Mouse (Mus musculus): Measurements from ENCODE around the gene Gm20716.

Gene Gm20716

DNA sequence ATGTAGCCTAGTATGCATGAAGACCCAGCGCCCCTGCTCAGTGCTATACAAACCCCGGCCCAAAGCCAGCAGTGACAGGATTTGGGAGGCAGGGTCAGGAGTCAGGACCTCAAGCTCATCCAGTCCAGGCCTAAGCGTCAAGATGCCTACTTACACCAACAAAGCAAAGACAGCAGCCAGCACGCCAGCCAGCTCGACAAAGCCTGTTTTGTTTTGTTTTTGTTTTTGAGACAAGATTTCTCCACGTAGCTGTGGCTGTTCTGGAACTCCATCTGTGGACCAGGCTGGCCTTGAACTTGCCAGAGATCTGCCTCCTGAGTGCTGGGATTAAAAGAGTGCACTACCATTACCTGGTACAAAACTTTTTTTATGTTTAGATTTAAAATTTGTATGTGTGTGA lies 6.8 kb downstream of the Gm20716 start:
- no peak for DNase-seq

DNA sequence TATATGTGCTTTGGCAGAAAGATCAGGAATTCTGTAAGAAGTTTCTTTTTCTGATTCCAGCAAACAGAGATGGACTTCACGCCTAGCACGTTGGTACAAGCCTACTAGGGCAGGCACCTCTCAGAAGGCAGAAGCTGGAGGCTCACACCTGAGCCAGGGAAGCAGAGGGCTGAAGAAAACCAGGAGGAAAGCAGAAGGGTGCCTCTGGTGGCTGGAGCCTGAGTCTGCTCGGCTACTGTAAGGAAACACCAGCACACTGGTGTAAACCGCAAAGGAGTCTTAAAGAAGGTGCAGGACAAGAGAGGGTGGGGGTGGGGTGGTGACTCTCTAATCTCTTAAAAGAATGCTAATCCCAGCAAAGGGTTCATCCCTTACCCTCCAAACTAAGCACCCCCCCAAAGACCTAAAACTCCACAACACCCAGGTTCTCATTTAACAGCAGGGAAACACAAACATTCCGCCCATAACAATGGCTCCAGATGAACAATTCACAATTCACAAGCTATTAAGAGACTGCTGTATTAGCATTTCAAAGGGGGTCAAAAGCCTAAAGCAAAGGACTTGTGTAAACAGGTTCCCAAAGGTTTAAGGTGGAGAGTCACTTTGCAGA lies 16.3 kb downstream of the Gm20716 start:
- DNase-seq, result no peak

DNA sequence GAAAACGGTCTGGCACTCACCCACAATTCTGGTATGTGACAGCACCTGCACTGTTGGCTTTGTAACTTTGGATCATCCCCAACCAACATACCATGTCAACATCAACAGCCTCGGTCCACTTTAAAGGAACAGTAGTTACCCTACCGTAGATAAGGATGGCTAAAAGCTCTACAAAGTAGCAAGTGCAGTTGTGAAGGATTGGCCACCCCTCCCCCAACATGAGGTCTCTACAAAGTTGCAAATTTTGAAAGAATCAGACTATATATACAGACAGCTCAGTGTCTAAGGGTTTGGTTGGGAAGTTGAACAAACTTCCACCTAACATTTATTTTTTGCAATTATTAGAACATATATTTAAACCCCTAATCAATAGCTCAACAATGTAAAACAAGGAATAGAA lies 22.3 kb downstream of the Gm20716 start:
- DNase-seq, result peak in 1 of 2 experiments; percentile 7

DNA sequence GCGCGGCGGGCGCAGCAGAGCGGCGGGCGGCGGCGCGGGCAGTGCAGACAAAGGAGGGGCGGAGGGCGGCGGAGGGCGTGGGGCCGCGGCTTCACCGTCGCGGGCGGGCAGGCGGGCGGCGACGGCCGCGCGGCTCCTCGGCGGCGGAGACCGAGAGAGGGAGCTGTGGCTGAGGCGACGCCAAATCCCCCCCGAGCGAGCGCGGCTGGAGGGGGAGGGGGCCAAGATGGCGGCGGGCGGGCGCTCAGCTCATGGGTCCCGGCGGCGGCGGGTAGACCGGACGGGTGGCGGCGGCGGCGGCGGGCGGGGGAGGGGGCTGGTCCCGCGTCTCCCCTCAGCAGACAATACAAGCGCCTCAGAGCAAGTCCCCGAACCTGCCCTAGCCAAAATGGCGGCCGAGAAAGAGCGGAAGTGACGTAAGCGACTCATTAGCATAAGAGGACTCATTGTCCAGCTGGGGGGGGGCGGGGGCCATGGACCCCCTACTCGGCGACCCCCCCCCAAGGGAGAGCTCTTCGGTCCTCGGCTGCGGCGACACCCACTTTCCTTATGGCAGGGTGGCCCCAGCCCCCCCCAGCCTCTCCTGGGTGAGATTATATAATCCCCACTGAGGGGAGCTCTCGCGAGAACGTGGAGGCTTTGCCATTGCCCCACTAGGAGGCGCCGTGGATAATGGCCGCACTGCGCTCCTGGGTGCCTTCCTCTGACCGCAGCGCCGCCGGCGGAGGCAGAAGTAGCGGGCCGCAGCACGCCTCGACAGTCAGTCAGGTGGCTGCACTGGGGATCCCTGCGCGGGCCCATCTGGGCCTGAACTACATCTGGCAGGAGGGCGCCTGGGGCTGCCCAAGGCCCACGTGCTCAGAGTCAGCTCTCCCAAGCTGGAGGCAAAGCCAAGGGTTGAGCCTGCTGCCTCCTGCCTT lies 23.2 kb downstream of the Gm20716 start, which contains the start of gene Adnp:
Gene Adnp (minus strand): TSS at position 388 of the 920 bp plus-strand sequence.
- DNase-seq, result peak; percentile 95 to 99

DNA sequence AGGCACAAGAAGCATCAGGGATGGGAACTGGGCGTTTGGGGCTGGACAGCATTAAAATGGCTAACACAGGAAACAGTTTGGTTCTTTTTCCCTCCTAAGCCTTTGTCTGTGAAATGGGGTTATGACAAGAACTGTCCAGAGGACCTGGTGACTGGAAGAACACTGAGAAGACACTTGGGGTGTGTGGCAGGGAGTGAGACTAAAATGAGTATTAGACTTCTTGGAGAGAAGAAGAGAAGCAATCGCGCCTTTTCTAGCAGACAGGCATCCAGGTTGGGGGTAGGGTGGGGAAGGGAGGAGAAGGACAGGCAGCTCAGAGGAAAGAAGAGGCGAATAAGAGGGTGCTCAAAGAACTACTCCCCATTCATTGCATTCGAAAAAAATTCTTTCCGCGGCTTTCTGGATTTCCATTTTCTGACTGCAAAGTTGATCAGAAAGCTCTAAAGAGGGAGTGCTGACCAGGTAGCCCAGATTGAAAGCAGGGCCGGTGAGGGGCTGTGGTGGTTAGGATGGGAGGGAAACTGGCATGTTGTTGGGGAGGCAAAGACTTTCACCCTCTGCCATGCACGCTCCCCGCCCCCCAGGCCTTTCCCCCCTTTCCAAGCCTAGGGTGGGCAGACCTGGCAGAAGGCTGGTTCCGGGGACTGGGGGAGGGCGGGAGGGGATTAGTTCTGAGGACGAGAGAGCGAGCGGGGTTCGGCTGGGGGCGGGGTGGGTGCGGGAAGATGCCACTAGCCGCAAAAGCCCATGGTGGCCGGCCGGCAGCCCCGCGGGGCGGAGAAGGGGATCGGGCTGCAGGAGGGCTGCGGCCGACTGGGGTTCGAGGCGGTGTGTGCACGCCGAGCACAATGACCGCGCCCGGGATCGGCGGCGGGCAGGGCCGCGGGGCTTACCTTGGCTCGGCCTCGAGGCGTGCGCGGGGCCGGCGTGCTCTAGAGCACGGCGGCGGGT lies 24.2 kb downstream of the Gm20716 start:
- peak; percentile 13 to 58 for DNase-seq

DNA sequence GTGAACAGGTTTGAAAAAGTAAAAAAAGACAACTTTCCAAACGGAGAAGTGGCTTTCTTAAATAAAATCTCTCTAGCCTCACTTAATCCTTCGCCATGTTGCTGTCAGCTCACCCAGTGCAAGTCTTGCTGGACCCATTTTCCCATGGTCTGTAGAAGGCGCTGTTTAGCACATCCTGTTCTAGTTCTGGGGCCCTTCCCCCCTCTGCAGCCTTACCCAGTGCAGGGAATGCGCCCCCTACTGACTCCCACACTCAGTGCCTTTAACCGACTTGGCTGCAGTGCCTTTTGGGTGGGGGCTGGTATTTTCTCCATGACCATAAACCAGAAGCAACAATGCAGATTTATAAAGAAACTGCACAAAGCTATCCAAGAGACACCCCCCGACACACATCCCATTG lies 24.9 kb downstream of the Gm20716 start:
- peak; percentile 93 to 95 for DNase-seq

DNA sequence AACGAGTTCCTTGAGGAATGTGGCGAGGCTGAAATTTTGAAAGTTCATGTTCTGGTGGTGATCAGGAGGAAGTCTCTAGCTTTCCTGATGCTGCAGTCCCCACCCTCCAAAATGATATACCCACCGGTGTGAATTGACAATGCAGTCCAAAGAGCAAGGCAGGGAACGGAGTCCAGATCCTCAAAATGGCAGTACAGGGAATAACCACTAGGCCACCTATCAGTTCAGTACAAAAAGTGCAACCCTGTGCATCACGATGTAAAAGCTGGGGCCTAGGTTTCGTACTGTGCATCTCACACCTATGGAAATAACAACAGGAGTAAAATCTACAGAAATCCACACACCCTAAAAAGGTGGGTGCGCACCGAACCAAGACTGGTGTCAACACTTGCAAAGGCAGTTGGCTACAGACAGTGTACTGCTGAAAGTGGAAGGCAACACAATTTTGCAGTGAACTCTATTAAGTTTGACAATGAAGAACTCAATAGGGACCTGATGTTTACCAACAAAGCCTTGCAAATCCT lies 25.6 kb downstream of the Gm20716 start:
- no peak for DNase-seq

DNA sequence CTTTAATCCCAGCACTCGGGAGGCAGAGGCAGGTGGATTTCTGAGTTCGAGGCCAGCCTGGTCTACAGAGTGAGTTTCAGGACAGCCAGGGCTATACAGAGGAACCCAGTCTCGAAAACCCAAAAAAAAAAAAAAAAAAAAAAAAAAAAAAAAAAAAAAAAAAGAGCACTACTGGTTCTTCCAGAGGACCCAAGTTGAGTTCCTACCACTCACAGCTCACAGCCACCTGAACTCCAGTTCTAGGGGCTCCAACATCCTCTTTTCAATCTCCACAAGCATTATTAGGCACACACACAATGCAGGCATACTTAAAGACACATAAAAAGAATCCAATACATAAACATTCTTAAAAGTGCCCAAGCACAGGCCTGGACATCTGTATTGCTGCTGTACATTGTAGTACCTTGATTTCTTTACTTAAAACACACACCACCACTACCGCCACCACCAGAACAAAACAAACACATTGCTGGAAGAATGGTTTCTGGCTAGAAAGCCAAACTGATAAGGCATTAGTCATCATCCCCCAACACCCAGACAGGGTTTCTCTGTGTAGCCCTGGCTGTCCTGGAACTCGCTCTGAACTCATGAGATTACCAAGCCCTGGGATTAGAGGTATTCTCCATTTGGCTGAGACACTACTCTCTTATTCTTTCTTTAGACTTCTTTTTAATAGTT lies 30.0 kb downstream of the Gm20716 start:
- DNase-seq, result no peak

DNA sequence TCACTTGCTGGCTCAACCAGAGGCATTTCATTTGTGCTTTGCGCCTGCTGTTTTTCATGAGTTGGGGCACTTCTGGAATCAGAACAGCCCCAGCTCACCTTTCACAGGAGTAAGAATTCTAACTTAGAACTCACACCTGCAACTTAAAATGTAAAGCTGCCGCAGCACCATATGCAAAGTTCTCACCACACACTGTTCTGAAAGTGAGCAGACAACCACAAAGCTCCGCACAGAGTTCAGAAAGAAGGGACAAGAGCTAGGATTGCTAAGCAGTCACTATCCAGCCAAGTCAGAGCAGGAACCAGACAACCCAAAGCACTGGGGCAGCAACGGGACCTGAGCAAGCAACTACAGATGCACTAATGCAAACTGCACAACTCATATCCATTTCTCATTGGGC lies 30.7 kb downstream of the Gm20716 start:
- DNase-seq, result peak in 1 of 2 experiments; percentile 35

DNA sequence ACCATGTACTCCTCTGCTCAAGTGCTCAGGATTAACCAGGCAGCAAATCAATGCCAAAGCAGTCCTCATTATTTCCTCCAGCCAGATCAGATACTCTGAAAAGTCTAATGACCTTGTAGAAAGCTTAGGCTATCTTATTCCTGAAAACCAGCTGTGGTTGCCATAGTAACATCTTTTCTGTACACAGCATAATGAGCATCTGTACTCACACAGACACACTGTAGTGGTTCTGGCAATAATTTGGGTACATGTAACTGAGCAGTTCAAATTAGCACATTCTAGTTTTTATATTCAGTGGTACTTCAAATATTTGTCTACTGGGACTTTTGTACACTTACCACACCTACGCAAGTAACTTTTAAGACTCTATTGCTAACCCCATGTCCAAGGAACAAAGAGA lies 31.7 kb downstream of the Gm20716 start:
- no peak for DNase-seq

DNA sequence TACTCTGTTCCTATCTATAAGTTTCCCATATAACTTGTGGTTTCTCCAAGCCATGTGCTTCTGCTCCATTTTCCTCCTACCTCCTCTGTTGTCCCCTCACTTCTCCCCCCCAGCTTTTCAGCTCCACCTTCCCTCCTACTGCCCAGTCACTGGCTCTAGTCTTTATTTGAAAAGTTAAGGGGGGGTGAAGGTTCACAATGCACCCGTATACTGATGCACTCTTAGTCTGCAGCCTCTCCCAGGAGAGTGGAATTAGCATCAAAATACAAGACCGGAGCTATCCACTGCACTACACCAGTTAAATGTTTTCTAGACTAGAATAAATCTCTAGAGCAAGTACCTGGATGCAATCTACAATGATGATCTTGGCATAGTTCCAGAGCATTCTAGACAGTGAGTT lies 34.4 kb downstream of the Gm20716 start:
- no peak for DNase-seq

DNA sequence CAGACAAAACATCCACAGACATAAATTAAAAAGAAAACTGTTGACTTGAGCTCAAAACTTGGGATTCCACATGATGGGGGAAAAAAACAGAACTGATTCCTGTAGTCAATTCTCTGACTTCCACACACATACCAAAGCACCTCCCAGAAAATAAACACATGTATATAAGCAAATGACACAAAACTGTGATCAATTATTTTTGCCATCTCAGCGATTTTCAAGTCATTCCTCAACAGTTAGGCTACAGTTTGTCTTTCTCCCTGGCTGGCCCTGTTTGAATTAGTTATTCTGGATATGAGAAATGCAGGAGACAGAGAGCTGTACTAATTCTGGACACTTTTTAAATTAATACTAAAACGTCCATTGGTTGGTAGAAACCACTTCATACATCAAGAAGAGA lies 36.5 kb downstream of the Gm20716 start:
- DNase-seq, result no peak

DNA sequence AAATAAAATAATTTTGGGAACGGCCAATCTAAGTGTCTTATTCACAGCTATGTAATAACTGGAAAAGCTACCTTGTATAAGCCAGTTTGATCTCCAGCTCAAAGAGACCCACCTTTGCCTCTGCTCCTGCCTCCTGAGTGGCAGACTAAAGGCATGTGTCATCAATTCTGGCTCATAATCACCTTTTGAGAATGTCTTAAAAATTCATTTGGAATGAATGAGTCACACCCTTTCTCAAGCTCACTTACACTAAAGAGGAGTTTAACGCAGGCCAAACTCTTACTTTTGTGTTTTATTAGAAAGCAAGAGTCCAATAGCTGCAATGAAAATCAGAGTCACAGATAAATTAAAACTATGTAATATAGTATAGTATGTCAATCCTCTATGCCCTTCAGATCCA lies 38.3 kb downstream of the Gm20716 start:
- no peak for DNase-seq

DNA sequence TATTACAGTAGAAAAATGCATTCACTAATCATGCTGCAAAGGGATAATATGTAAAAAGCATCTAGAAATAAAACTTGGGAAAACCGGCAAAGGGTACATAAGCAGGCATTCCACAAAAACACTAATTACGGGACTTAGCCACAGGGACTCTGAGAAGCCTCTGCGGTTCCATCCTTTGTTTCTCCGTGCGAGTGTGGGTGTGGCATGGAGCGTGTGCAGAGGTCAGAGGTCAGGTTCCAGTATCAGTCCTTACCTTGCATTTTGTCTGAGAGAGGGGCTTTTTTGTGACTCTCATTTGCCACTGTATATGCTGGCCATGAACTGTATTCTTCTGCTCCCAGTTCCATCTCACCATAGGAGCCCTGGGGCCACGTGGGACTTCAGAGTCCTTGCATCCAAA lies 54.2 kb downstream of the Gm20716 start:
- DNase-seq, result no peak

DNA sequence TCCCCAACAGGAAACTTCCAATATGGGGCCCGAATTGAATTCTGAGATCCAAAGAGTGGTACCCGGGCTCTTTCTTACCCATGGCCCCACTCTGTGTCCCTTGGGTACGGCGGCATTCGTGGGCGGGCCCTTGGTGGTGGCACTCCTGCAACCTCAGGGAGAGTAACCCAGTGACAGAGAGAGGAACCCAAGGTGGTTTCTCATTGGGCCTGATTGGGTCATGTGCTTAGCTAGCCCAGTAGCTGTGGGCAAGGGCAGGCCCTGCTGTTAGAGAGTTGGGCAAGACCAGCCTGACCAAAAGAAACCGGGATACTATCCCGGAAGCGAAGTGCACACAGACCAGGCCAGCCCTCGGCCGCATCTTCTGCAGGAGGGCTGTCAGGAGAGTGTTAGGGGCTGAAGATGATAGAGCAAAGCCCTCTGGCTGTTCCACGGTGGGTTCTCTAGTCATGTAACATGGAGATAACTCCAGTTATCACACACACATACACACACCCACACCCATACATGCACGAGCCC lies 59.9 kb downstream of the Gm20716 start:
- peak; percentile 80 to 93 for DNase-seq

DNA sequence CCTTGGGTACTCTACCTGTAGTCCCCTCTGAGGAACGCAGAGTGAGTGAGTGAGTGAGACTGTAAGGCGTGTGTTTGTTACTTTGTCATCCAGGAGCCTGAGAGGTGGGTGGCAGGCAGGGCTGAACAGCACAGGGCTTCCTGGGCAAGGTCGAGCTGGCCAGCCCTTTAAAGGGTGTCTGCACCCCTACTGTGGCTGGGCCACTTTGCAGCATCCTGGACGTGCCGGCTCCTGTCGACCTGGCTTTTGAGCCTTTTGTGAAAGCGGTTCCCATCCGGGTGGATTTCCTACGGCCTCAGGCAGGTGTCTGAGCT lies 60.4 kb downstream of the Gm20716 start:
- DNase-seq, result peak in 1 of 2 experiments; percentile 48

DNA sequence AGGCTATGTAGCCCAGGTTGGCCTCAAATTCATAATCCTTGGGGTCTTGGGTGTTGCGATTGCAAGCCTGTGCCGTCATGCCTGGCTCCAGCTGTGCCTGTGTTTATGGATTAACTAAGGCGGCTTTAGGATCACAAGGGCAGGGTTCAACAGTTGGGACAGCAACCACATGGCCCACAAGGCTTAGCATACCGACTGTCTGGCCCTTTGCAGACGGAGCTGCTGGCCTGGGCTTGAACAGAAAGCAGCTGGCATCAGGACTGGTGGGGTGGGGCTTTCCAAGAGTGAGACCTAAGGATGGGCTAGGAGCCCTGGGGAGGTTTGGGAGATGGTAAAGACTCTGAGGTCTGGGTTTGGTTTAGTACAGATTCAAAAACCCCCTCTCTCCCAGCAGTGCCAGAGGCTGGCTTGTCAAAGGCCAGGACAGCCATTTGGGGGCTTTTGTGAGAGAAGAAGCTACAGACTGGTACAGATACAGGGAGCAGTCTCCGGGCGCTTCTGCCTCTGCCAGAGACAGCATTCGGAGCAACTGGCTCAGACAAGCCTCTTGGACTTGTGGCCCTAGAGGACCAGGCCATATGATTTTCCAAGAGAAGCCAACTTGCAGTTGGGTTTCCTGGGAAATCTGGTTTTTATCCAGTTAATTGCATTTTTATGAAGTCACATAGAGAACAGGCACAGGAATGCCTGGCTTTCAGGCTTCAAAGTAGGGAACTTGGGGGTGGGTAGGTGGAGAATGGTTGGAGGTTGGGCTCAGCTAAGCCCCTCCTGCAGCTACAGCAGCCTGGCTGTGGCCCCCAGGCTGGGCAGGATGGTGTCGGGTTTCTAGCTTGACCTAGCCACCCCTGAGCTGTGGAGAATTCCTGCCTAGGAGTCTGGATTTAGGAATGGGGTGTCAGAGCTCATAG lies 61.0 kb downstream of the Gm20716 start:
- DNase-seq, result peak; percentile 44 to 72

DNA sequence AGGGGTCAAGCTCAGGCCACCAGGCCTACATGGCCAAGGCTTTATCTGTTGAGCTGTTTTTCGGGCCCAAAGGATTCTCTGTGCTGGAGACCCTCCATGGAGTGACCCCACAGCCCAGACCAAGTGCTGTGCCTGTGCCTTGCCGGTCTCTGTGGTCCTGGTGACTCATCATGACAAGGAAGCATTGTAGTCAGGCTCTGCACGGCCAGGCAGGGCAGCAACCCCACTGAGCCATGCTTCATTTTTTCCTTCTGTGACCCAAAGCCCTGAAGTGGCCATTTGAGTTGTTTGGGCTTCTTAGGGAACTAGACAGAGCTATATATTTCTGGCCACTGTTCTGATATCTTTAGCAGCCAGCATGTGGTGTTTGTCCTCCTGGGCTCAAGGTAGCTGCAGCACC lies 62.4 kb downstream of the Gm20716 start:
- no peak for DNase-seq

DNA sequence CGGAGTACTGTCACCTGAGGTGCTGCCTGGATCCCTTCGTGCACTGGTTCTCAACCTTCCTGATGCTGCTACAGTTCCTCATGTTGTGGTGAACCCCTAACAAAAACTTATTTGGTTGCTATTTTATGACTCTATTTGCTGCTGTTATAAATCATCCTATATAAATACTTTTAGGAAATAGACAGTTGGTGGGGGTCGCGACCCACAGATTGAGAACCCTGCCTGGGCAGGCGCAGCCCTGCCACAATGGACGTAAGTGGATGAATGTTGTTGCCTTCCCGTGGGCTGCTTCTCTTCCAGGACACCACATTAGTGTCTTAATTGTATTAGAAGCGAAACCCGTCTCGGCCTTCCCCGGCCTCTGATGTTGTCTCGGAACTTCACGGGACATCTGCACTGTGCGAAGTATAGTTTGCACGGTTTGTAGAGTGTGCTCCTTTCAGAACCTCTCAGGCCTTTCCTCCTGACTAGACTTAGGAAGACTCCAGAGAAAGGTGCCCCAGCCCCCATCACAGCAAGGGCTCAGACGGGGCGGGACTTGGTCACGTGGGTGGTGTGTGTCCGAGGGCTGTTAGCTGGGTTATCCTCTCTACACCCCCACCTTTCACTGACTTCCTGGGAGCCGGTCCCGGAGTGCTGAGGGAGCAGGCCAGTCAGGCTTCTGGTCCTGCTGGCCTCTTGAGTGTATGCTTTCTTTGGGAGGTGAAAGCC lies 63.3 kb downstream of the Gm20716 start:
- DNase-seq, result peak; percentile 67 to 83

DNA sequence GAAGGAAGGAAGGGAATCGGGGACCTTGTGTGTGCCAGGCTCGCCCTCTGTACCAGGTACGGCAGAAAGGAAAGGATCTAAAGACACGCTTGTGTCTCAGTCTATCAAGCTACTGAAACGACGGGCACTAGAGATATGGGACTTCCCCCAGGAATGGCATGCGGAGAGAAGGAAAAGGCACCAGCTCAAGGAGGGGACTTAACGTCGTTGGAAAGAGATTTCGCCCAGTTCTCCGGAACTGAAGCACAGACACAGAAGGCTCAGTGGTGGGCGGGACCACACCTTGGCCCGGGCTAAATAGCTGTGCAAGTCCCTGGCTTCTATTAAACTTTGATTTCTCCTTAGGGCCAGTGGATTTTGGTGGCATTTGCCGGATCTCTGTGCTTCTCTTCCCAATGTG lies 68.2 kb downstream of the Gm20716 start:
- DNase-seq, result peak; percentile 44 to 66
